Mouse (Mus musculus) bone marrow, adult 2 months (tissue): ENCODE data around the gene Gm14180.

Experiments used
- CTCF ChIP-seq: fragments of 200-500 bp; IDR thresholded peaks from 2 replicates; pipeline ENCODE4 v1.5.1; 2011; ENCODE audit warnings: low read length, control low read depth; ENCODE audit not compliant: control insufficient read depth, insufficient read depth
- POLR2A ChIP-seq: fragments of 200-500 bp; IDR thresholded peaks from 2 replicates; pipeline ENCODE4 v1.6.1; 2011; ENCODE audit warnings: low read depth, mild to moderate bottlenecking, control low read depth, low read length, borderline replicate concordance; ENCODE audit not compliant: control insufficient read depth

GRCm38 (mm10) chr11:99758877-99759276 is 24.8 kb upstream of the Gm14180 start:
- TF ChIP-seq POLR2A (no peak), CTCF (no peak)
